Mouse (Mus musculus) bone marrow, adult 2 months (tissue): ENCODE measurements around the gene Pglyrp3. TPM values are rescaled to one million over a fixed set of nuclear protein-coding genes. Genes with fewer than 3 reads are reported as not detected.
"Not testable (repeated sequence)": the region's sequence is repeated elsewhere in the genome, so short reads cannot be mapped to it uniquely, and the experiment has no call there.

ENCODE experiments used
- H3K27ac ChIP-seq: fragments of 200-500 bp; 2 replicates; pipeline ENCODE4 v1.5.1; 2012; ENCODE audit warnings: low read depth, mild to moderate bottlenecking, control low read depth, inconsistent platforms, low read length; ENCODE audit not compliant: control insufficient read depth, poor library complexity, insufficient read depth
- H3K4me1 ChIP-seq: fragments of 200-500 bp; 2 replicates; pipeline ENCODE4 v1.6.1; 2011; ENCODE audit warnings: low read length; ENCODE audit not compliant: control insufficient read depth, insufficient read depth
- H3K4me3 ChIP-seq: fragments of 200-500 bp; replicated peaks from 2 replicates; pipeline ENCODE3; 2011; ENCODE audit warnings: mild to moderate bottlenecking, low read depth, low read length, control low read depth; ENCODE audit not compliant: control insufficient read depth
- CTCF ChIP-seq: fragments of 200-500 bp; IDR thresholded peaks from 2 replicates; pipeline ENCODE4 v1.5.1; 2011; ENCODE audit warnings: low read length, control low read depth; ENCODE audit not compliant: control insufficient read depth, insufficient read depth
- POLR2A ChIP-seq: fragments of 200-500 bp; IDR thresholded peaks from 2 replicates; pipeline ENCODE4 v1.6.1; 2011; ENCODE audit warnings: low read depth, mild to moderate bottlenecking, control low read depth, low read length, borderline replicate concordance; ENCODE audit not compliant: control insufficient read depth
- WGBS: fragments of 180-500 bp; shearing (Covaris S2); methylation state at CpG from one replicate; pipeline ENCODE4 v1.1.7; 2018; 5-methylcytosine and 5-hydroxymethylcytosine counted together
- polyA plus RNA-seq: library from polyadenylated mRNA; stranded (reverse); fragments of >200 nt; gene quantifications from 2 replicates; pipeline ENCODE4 v1.2.4, GENCODE M21; 2011; ENCODE audit warnings: low replicate concordance; ENCODE audit not compliant: missing spikeins, insufficient read depth, insufficient read length

Gene Pglyrp3
- not detected in 2 replicates for polyA plus RNA-seq

- TF ChIP-seq CTCF: no peak
- TF ChIP-seq POLR2A: no peak
- WGBS: 68% methylated on average over 1 of the region's 1 CpGs
- H3K4me3 ChIP-seq: no peak within 1 kb of the TSS
- H3K4me1 ChIP-seq: no peaks in the 10 kb centered on the region
- H3K27ac ChIP-seq: no peak within 1 kb of the TSS
These were observed at the start of gene Pglyrp3 for GRCm38 (mm10) chr3:92014283-92014682. Pglyrp3 (plus strand) TSS chr3:92014583.

GRCm38 (mm10) chr3:92011001-92011400, 3.4 kb upstream of the Pglyrp3 start:
- Histone ChIP-seq H3K4me3 (no peak overlapping the region), H3K27ac (no peak overlapping the region), H3K4me1 (no peaks in the 10 kb centered on the region)
- WGBS: 68% methylated on average over 1 of the region's 1 CpGs
- TF ChIP-seq POLR2A (no peak), CTCF (no peak)

GRCm38 (mm10) chr3:92024541-92024940, 10.2 kb downstream of the Pglyrp3 start:
- 63% methylated on average over 24 of the region's 24 CpGs for WGBS

GRCm38 (mm10) chr3:92033203-92033602, 18.8 kb downstream of the Pglyrp3 start:
- TF ChIP-seq POLR2A: no peak
- TF ChIP-seq CTCF: no peak
- no peaks in the 10 kb centered on the region for H3K4me1 ChIP-seq
- 39% methylated on average over 2 of the region's 2 CpGs for WGBS
- no peak overlapping the region for H3K27ac ChIP-seq
- H3K4me3 ChIP-seq: no peak overlapping the region

More at GRCm38 (mm10) chr3:92024541-92024940, 10.2 kb downstream of the Pglyrp3 start:
- not testable (repeated sequence) for H3K27ac ChIP-seq, H3K4me3 ChIP-seq, H3K4me1 ChIP-seq

- 64% methylated on average over 1 of the region's 1 CpGs for WGBS
- Histone ChIP-seq H3K27ac (no peak overlapping the region), H3K4me1 (no peaks in the 10 kb centered on the region), H3K4me3 (no peak overlapping the region)
- TF ChIP-seq CTCF: no peak
- TF ChIP-seq POLR2A: no peak
These were observed 19.5 kb downstream of the Pglyrp3 start for GRCm38 (mm10) chr3:92033892-92034291.

- 36% methylated on average over 6 of the region's 6 CpGs for WGBS
- no peaks in the 10 kb centered on the region for H3K4me1 ChIP-seq
- TF ChIP-seq CTCF: no peak
- no peak for TF ChIP-seq POLR2A
- H3K4me3 ChIP-seq: no peak overlapping the region
- H3K27ac ChIP-seq: no peak overlapping the region
These were observed 36.1 kb downstream of the Pglyrp3 start for GRCm38 (mm10) chr3:92050382-92051054.

GRCm38 (mm10) chr3:92080462-92081284, 66.3 kb downstream of the Pglyrp3 start:
- TF ChIP-seq POLR2A: no peak
- no peak for TF ChIP-seq CTCF

More at GRCm38 (mm10) chr3:92080462-92081284, 66.3 kb downstream of the Pglyrp3 start:
- WGBS: under 1% methylated on average over 81 of the region's 82 CpGs
- Histone ChIP-seq H3K4me3 (no peak overlapping the region), H3K4me1 (no peaks in the 10 kb centered on the region), H3K27ac (no peak overlapping the region)

Other genes starting within 250 kb of the Pglyrp3 start
- not detected in 2 replicates for gene Lor, start 68.6 kb downstream of the Pglyrp3 start, polyA plus RNA-seq
- gene Prr9, start 109.4 kb downstream of the Pglyrp3 start, polyA plus RNA-seq: not detected in 2 replicates
- gene Lelp1, start 128.2 kb downstream of the Pglyrp3 start, polyA plus RNA-seq: not detected in 2 replicates
- not detected in 2 replicates for gene Sprr2a1, start 201.2 kb downstream of the Pglyrp3 start, polyA plus RNA-seq
- not detected in 2 replicates for gene Sprr2a2, start 201.3 kb downstream of the Pglyrp3 start, polyA plus RNA-seq